Mouse (Mus musculus): ENCODE measurements around the gene Gm438. TPM values are rescaled to one million over a fixed set of nuclear protein-coding genes. Genes with fewer than 3 reads are reported as not detected.
A peak's percentile ranks its signal among the peaks of the same experiment; 100 is the strongest.
"Not testable (repeated sequence)": the region's sequence is repeated elsewhere in the genome, so short reads cannot be mapped to it uniquely, and the experiment has no call there.

The Gm438 gene
- total RNA-seq (2021) (not detected), polyA plus RNA-seq (2012; rRNA removed) (not detected in 2 replicates)
- long read RNA-seq, result 0 reads

DNA sequence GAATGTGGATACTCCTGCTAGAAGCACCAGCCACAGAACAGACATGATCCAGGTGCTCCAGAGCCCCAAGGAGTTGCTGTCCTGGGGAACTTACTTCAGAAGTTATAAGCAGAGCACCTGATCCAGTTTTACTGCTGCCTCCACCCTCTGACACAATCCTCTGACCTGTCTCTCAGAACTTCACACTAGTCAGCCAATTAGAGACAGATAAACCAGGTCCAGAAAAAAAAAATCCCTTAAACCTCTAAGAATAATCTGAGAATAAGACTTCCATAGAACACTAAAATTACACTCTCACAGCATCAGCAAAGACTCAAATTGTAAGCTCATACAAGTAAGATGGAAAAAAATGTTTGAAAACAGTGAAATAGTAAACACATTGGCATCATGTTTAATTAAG, at the start of gene Gm438:
Gm438 (minus strand) TSS at position 101 of the 400 bp plus-strand sequence.
- DNase-seq, result no peak

DNA sequence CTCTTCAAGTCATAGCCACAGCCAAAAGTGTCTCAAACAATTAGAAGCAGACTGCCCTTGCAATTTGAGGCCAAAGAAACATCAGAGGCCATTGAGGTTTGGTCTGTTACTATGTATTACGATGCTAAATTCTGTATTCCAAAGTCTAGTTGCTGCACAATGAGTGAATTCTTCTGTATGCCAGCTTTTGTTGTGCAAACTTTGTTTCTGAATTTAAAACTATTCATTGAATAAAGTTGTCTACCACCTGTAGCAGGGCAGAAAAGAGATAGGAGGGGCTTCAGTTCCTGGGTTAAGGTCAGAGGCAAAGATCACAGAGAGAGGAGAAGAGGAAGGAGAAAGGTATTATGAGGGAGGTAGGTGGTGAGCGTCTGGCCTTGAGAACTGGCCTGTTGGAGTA, 38.3 kb upstream of the Gm438 start:
- no peak for DNase-seq

DNA sequence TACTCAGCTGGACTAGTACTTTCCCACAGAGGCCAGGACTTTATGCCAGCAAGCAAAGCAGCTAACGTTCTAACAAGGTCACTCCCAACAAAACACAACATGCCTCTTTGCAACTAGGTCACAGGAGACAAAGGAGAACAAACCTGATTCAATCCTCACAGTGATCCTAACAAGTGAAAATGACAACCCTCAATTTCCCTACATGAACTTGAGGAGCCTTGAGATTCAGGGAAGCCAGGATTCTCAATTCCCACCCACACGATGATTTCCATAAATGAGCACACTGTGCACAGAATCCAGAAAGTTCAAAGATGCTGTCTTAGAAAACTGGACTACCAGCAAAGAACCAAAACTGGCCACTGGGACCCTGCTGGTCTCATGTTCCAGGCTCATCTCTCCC, 37.6 kb upstream of the Gm438 start:
- no peak for DNase-seq

DNA sequence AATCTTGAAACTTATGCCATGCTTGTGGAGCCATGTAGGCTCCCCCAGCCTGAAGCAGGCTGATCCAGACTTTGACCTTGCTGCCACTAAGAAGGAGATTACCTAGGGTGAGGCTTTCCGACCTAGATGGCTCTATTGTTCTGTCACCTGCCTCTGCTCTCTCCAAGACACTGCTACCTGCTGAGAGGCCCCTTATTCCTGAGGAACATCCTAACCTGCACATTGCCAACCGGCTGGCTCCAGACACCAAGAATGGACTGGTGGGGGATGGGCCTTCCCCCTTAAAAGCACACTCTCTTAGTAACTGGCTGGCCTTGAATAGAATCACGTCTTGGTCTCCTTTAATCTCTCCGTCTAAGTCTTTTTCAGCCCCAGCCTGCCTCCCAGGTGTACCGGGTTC, 20.8 kb upstream of the Gm438 start:
- not testable (repeated sequence) for DNase-seq

DNA sequence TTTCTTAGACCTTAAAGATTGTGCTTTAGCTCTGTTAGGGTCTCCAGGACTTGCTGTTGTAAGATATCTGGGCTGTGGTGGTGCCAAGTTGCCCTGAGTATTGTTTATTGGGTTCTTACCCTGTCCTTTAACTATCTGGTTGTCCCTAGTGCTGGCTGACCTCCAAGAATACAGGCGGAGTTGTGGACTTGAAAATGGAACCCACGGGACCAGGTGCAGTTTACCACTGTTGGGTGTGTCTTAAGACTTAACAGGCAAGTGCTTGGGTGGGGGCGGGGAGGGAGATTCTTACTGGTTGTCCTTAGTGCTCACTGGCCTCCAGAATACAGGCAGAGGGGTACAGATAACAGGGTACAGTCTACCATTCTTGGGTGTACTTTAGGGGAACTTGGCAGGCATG, 17.2 kb upstream of the Gm438 start:
- DNase-seq, result no peak

DNA sequence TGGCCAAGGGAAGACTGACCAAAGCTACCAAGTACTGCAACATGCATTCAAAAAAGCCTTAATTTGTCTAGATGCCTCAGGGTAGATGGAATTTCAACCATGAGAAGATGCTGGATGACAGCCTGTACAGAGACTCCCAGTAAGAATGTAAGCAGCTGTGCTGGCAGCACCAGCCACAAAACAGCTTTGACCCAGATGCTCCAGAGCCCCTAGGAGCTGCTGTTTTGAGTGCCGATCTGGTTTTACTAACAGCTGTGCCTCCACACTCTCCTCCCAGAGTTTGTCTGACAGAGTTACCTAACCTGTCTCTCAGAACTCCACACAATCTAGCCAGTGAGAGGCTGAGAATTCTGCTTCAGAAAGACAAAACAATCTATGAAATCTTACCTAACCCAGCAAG, 3.8 kb upstream of the Gm438 start:
- DNase-seq, result no peak

DNA sequence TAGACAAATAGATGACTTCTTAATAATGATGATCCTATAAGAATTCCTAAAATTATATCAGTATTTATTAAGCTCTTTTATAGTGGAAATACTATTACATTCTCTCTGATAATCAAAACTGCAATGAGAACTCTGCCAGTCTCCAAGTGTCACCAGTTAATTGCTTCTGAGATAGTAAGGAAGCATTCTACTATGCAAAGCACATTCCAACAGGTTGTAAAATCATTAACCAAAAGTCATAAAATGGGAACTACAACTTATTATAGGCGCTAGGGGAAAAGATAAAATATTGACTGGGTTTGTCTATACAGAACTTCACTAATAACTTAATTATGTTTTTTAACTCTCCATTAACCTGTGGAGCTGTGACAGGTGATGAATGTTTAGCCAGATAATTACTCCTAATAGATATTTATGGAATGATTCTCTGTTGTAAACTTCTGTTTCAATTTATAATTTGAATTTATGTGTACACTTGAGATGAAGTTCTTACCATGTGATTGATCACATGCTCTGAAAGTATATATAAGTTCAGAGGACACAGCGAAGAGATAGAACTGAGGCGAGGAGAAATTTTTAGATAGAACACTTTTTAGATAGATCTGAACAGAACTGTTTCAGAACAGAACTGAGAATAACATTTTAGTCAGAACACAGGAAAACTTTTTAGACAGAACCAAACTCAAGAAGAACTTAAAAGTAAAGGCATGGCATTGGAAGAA, 3.7 kb downstream of the Gm438 start:
- DNase-seq, result no peak

DNA sequence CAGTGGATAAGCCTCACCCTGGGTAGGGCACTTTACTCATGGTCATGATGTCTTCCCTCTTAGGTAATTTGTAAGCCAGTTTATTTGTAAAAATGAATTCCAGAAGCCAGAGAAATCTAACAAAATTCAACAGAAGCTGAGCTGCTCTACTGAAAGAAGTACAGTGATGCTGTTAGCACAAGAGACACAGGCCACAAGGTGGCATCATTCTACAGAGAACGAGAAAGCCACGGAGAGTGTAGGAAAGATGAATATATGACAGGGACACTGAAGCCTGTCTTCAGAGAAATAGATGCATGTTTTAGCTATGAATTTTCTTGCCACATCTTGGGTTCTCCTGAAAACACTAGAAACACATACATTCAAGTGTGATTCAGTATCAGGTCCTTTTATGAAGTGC, 20.7 kb downstream of the Gm438 start:
- peak; percentile 3 for DNase-seq

DNA sequence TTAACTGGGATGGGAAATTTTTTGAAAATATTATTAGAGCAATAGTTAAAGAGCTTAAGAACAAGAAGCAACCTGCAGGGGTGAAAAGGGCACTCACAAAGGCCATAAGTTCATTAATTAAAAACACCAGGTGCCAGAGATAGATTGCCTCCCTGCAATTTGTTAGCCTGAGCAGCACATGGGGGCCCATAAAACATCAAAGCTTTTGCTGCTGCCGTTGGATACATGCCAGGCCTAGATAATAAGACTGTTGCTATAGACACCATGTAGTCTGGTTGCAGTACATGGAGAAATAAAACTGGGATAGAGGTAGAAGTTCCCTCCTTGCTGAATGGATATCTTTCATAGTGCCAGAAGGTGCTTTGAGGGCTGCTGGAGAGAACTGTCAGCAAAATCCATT, 37.2 kb downstream of the Gm438 start:
- no peak for DNase-seq

Other genes with a start within 250 kb of the Gm438 start
- not detected for gene Gm13124, start 221.4 kb downstream of the Gm438 start, total RNA-seq (2021)
- not detected in 2 replicates for gene Gm13124, start 221.4 kb downstream of the Gm438 start, polyA plus RNA-seq (2012; rRNA removed)
- gene Aadacl4, start 172.9 kb downstream of the Gm438 start, total RNA-seq (2021), result not detected
- not detected in 2 replicates for gene Aadacl4, start 172.9 kb downstream of the Gm438 start, polyA plus RNA-seq (2012; rRNA removed)
- gene Gm436, start 100.2 kb downstream of the Gm438 start, total RNA-seq (2021), result not detected
- not detected in 2 replicates for gene Gm436, start 100.2 kb downstream of the Gm438 start, polyA plus RNA-seq (2012; rRNA removed)
- not detected for gene Gm13178, start 65.2 kb downstream of the Gm438 start, total RNA-seq (2021)
- not detected in 2 replicates for gene Gm13178, start 65.2 kb downstream of the Gm438 start, polyA plus RNA-seq (2012; rRNA removed)
- gene Dhrs3, start 106.2 kb upstream of the Gm438 start, total RNA-seq (2021), result 100 to 1,000 TPM in 1 of 2 experiments, 10 to 100 TPM in 1; 94.8 to 157 TPM
- 96.3 and 135 TPM in 2 replicates for gene Dhrs3, start 106.2 kb upstream of the Gm438 start, polyA plus RNA-seq (2012; rRNA removed)